Mouse (Mus musculus) cerebellum, postnatal 36 days (tissue): ENCODE results near the gene Zfyve16.

Experiments
- DNase-seq, 2 experiments: peaks; one replicate each; pipeline ENCODE4 v3.0.0; 2021 to 2022; ENCODE audit warnings: mixed read lengths in 2 of 2

The Zfyve16 gene

DNA sequence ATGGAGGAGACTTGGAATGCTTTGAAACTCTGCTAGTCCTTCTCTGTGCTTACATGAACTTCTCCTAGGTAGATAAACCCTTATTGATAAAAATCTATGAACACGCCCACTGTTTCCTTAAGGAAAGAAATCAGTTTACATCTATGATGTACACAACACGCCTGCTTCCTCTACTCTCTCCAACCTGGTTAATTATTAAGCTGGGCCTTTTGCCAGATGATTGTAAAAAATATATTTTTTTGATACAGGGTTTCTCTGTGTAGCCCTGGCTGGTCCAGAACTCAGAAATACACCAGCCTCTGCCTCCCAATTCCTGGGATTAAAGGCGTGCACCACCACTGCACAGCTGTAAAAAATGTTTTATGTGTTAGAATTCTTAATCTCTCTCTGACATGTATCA, 66.0 kb downstream of the Zfyve16 start:
- DNase-seq = no peak

DNA sequence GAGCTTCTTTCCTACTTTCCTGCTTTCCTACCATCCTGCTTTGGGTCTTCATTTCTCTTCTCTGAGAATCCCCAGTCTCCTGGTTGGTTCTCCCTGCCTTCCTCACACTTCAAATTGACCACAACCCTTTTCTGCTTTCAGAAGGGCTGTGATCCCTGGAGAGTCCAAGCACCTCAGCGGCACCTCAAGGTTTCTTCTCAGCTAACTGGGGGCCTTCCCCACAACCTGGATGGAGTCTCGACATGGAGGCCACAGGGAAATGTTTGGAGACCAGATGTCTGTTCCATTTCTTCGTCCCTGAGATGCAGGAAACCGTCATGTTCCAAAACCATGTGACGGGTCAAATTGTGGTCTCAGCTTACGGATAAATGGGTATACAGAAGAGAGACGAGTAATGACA, 83.8 kb downstream of the Zfyve16 start:
- no peak for DNase-seq

DNA sequence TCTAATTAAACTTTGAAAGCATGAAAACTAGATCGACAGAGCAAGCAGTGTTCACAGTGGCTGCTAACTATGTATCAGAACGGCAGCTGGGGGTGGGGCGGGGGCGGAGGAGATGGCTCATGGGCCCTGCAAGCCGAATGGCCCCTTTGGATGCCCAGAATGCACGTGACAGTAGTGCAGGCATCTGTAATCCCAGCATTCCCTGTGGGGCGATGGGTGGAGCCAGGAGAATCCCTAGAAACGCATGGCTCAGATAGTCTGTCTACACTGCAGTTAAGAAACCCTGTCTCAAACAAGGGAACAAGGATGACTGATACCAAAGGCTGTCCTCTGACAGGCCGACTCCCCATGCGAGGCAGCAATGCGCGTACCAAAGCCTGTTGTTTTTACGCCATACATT, 90.4 kb downstream of the Zfyve16 start:
- no peak for DNase-seq

DNA sequence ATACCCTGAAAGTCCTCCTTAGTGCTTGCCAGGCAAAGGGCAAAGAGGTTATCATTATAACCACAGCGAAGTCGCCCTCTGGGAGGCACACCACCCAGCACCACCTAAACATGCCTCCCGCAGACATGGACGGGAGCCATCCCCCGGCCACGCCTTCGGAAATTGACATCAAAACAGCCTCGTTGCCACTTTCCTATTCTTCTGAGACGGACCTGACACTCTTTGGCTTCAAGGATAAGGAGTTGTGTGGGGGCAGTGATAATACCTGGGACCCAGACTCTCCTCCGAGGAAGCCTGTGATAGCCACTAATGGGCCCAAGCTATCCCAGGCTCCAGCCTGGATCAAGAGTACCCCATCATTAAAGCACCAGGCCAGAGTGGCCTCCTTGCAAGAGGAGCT, 92.0 kb downstream of the Zfyve16 start:
- no peak for DNase-seq
